Mouse (Mus musculus) inflammation-experienced regulatory T-cells, adult 6 months (primary cell): ENCODE measurements around the gene March7. TPM values are rescaled to one million over a fixed set of nuclear protein-coding genes. Genes with fewer than 3 reads are reported as not detected.

ENCODE experiments used
- ATAC-seq: one replicate; pipeline ENCODE4 v1.8.0; 2017
- polyA plus RNA-seq, 3 experiments: library from polyadenylated mRNA; unstranded; fragments of 100-300 nt; shearing (Covaris generic); gene quantifications; one replicate each; pipeline ENCODE4 v1.2.1; 2017

The March7 gene
- polyA plus RNA-seq = 100 to 1,000 TPM in 2 of 3 experiments, 10 to 100 TPM in 1; 78.5 to 110 (median 102) TPM

DNA sequence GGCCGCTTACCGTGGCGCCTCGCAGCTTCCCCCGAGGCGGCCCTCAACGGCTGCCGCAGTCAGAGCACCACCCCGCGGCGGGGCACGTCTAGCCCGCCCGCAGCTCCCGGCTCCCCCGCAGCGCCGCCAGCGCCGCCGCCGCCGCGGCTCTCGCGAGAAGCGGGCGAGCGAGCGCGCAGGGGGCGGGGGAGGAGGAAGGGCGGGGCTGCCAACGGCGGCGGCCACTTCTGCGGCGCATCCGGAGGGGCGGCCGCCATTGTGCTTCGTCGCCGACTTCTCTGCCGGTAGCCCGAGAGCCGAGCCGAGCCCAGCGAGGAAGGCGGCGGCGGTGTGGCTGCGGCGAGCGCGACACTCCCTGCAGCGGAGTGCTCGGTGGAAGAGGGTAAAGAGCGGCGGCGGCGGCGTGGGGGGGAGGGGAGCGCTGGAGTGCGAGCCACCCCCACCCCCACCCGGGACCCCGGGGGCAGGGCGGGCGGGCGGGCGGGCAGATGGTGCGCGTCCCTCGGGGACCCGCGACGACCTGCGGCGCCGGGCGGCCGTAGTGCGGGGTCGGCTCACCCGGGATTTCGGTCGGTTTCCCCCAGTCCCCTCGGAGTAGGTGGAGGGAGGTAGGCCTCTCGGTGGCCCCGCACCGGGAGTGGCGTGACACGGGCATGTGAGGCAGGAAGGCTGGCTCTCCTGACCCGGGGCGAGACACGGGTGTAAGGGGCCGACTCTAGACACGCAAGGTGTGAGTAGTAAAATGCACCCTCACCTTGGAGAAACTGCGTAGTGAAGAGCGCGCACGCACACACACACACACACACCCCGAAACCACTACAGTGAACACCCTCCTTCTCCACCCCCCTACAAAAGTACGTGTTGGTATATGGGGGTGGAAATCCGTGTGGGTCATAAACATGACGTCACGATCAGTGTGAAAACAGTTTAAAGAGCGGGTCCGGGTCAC lies at the start of gene March7, which contains the start of gene Baz2b:
March7 (plus strand) TSS at position 185 of the 949 bp plus-strand sequence.
Baz2b (minus strand) TSS at position 137 of the 949 bp plus-strand sequence.
- peak; percentile 85 for ATAC-seq

- no peak for ATAC-seq
Measured at GRCm38 (mm10) chr2:60163744-60164143, 45.9 kb upstream of the March7 start.

- ATAC-seq = no peak
Measured at GRCm38 (mm10) chr2:60165679-60166078, 44.0 kb upstream of the March7 start.

- no peak for ATAC-seq
Measured at GRCm38 (mm10) chr2:60166878-60167277, 42.8 kb upstream of the March7 start.

GRCm38 (mm10) chr2:60171786-60172530 lies 37.7 kb upstream of the March7 start:
- no peak for ATAC-seq

DNA sequence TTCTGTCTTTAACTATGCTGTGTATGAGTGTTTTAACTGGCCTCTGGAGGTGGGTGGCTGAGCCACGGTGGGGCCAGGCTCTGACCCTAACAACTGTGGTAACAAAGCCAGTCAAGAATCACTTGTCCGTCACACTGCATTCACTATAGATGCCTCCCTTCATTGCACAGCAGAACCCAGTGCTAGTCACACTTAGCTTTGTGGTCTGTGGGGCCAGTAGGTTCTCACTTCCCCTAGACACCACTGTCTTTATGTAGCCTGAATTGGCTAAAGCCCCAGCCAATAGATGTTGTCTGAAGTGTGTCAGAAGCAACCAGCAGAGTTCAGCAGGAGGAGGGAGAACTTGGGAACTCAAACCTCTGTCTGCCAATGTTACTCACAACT lies 37.2 kb upstream of the March7 start:
- no peak for ATAC-seq

DNA sequence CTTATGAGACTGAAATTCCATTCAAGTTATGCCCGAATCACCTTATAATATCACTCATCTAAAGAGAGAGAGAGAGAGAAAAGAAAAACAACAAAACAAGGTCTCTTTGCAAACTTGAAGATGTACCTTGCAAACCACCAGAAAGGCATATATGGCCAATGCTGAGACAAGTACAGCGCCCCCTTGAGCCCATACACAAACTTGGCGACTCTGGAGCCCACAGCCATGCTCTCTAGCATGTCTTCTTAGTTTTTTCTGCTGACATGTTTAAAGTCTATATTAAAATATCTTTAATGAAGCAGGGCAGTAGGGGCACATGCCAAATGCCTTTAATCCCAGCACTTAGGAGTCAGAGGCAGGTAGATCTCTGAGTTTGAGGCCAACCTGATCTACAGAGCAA lies 36.5 kb upstream of the March7 start:
- no peak for ATAC-seq

GRCm38 (mm10) chr2:60173595-60173994 lies 36.1 kb upstream of the March7 start:
- ATAC-seq = no peak

DNA sequence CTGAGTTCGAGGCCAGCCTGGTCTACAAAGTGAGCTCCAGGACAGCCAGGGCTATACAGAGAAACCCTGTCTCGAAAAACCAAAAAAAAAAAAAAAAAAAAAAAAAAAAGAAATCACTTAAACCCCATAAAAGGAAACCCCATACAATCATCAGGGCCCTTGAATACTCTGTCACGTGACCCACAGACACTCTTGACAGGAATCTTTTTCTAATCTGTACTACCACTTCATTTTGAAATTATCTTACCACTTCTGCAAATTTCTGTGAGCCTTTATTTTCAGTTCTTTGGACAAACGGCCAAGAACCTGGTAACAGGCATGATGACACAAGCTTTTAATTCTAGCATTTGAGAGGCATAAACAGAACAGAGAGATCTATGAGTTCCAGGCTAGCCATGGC lies 34.6 kb upstream of the March7 start:
- ATAC-seq = no peak

GRCm38 (mm10) chr2:60176087-60176486 lies 33.6 kb upstream of the March7 start:
- no peak for ATAC-seq

DNA sequence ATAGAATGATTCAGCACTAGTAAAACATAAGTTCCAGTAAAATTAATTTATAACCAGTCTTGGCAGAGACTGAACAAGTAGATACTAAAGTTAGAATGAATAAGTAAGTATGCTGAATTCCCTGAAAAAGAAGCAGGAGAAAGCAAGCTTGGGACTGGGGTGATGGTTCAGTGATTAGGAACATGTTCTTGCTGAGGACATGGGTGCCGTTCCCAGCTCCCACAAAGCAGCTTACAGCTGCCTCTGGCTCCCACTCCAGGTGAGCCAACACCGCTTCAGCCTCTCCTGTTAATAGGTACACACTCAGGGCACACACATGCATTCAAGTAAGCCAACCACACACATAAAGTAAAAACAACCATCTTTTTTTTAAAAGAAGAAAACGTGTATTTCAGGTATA lies 32.2 kb upstream of the March7 start:
- ATAC-seq = no peak

DNA sequence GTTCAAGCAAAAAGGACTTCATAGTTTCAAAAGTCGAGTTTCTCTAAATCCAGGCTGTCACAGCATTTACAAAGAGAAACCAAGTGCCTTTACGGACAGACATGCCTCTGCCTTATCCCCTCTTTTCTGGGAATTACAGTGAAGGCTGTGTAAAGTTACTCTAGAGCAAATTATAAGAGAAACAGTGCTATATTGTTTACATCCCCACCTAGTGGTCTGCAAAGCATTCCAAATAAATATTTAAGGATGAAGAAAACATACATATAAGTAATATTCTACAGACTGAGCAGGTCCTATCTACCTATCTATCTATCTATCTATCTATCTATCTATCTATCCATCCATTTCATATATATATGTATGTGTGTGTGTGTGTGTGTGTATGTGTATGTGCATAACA lies 28.0 kb upstream of the March7 start:
- ATAC-seq = no peak

- no peak for ATAC-seq
Measured at GRCm38 (mm10) chr2:60196841-60197240, 12.8 kb upstream of the March7 start.

DNA sequence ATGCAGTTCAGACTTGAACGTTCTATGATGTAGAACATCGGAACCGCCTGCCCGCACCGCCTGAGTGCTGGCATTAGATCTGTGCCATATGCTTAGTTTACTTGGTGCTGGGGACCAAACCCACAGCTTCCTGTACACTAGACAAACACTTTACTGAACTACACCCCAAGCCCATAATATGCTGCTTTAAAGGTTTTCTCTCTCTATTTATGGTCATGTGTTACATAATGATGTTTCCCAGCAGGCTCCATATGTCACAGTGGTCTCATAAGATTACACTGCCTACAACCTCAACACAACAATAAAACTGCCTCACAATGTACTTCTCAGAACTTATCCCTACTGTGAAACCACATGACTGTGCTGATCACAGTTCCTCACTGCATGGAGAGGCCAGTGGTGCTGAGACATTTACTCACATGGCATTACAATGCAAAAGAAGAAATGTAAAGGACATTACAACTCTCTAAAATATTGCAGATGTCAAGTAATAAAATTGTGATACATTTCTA lies 9.6 kb upstream of the March7 start:
- ATAC-seq = peak; percentile 21

GRCm38 (mm10) chr2:60200667-60201066 lies 9.0 kb upstream of the March7 start:
- peak; percentile 69 for ATAC-seq

DNA sequence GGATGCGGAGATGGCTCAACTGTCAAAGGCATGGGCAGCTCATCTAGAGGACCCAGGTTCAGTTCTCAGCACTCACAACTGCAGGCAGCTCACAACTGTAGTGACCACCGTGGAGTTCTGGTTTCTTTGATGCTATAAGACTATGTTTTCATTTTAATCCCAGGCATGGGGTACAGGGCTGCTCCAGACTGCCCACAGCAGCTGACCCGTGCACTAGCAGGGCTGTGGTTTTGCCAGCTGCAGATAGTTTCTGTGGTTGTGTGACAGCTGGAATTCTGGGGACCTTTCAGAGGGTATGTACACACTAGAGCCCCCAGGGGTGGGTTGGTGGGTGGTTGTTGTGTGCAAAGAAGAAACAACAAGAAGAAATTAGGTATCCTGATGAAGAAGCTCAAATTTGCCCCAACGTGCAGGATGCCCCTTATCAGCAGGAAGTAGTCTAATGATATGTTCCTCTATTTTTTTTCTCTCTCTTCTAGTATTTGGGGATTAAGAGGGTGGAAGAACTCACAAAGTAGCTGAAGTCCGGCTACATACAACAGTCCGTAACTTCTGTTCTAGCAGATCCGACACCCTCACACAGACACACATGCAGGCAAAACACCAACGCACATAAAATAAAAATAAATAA lies 6.7 kb upstream of the March7 start:
- ATAC-seq = no peak

DNA sequence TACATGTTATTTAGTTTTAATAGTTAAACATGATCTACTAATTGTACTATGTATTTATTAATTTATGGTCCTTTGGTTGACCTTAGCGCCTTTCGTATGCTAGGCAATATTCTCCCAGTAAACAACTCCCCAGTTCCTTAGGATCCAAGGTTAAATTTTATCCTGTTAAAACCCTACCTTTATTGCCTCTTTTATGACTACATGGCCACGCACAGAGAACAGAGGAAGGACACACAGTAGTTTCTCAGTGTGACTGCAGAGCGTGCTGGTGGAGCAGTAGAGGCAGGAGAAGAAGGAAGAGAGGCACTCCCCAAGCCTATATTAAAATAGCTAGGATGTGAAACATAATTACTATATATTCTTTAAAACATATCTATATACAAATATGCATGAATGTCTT lies 6.0 kb upstream of the March7 start:
- no peak for ATAC-seq

GRCm38 (mm10) chr2:60204162-60204561 lies 5.5 kb upstream of the March7 start:
- no peak for ATAC-seq

DNA sequence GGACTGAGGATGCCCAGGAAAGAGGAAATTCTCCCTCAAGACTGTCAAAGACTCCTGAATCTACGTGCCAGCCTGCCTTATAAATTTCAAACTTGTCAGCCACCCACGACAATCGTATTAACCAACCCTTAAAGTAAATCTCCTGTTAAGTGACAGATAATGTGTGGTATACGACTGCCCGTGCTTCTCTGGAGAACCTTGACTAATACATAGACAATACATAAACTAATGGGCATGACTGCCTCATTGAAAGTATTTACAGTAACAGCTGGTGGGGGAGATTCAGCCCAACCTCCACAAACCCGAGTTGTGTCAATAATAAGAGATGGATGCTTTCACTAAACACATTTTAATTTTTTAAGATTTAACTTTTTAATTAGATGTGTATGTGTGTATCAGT lies 3.9 kb upstream of the March7 start:
- no peak for ATAC-seq

DNA sequence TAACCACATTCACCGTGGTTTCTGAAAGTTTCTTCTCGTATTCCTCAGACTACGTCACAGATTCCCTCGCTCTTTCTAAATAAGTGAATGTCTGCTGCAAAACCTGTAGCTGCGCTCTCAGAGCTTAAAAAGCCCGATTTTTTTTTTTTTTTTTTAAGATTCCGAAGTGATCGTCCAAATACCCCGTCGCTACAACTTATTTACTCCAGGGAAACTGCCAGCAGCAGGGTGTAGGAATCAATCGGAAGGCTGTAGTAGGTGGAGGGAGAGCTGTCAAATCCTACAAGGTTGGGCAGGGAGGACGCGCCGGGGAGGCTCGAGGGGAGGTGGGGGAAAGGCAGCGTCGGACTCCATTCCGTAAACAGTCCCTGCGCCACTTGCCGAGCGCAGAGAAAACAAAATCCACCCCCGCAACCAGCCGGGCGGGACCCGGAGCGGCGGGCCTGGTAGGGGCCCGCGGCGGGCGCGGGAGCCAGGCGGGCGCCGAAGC lies 520 bp upstream of the March7 start:
- ATAC-seq = peak; percentile 26

DNA sequence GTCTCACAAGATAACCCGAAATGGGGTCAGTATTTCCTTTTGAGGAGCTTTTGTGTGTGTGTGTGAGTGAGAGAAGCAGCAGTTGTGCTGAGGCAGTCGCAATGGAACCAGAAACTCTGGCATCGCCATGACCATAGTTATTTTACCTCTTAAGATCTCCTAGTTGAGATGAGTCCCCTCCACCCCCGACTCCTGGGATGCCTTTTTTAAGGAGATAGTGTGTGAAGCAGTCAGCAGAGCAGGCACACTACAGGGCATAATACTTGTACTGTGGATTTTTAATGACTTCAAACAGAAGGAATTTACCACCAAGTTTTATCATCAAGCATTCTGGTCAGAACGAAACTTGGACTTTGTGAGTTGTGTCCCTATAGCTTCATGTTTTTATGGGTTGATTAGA lies 1.1 kb downstream of the March7 start:
- no peak for ATAC-seq

DNA sequence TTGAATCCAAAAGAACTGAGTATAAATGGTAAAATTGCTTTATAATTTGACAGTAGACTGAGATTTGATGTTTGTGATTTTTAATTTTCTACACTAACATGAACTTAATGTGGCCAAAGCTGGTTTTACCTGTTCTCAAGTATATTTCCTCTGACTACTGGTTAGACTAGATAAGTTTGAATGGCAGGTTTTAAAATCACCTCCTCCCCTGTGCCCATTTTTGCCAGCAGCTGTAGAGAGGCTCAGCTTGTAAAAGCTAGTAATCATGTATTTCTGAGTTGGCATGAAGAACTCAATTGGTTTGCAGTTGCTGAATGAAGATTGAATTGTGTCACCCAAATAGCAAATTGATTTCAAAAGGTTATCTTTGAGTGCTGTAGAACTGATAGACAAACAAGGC lies 2.8 kb downstream of the March7 start:
- no peak for ATAC-seq

- no peak for ATAC-seq
Measured at GRCm38 (mm10) chr2:60214683-60215082, 5.0 kb downstream of the March7 start.
